Mouse (Mus musculus) embryonic fibroblast, embryonic 13.5 days (primary cell): ENCODE results near the gene Galr3.

Experiments used
- CTCF ChIP-seq: IDR thresholded peaks from 2 replicates; pipeline ENCODE4 v1.5.1; 2011; ENCODE audit warnings: mild to moderate bottlenecking, control low read depth, low read length, moderate library complexity, borderline replicate concordance; ENCODE audit not compliant: insufficient read depth
- POLR2A ChIP-seq: IDR thresholded peaks from 2 replicates; pipeline ENCODE4 v1.6.1; 2011; ENCODE audit warnings: low read depth, mild to moderate bottlenecking, control low read depth, low read length, moderate library complexity

DNA sequence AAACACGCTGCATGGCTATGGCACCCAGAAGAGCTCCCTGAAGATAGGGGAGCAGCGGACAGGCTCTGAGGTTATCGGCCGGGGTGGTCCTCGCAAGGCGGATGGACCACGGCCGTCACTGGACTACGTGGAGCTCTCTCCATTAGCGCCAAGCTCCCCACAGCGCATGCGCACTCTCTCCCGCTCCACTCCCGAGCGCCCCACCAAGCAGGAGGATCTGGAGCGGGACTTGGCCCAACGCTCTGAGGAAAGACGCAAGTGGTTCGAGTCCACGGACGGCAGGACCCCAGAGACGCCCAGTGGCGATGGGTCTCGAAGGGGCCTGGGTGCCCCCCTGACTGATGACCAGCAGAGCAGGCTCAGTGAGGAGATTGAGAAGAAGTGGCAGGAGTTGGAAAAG is 48.8 kb upstream of the Galr3 start:
- no peak for TF ChIP-seq CTCF
- TF ChIP-seq POLR2A = no peak
